Mouse (Mus musculus): Measurements from ENCODE around the gene Ugt1a9.

GRCm38 (mm10) chr1:88232664-88233380 is 162.2 kb downstream of the Ugt1a9 start:
- TF ChIP-seq CTCF (IDR thresholded peaks at IDR 0.05; ENCODE audit: low read depth, low read length) (no peak), GATA1 (IDR thresholded peaks at IDR 0.05; ENCODE audit: borderline replicate concordance, low read length) (no peak), TAL1 (conservative IDR thresholded peaks at IDR 0.05; ENCODE audit: low read depth, low read length) (no peak)
